Mouse (Mus musculus): ENCODE measurements around the gene Pdzd2.

DNA sequence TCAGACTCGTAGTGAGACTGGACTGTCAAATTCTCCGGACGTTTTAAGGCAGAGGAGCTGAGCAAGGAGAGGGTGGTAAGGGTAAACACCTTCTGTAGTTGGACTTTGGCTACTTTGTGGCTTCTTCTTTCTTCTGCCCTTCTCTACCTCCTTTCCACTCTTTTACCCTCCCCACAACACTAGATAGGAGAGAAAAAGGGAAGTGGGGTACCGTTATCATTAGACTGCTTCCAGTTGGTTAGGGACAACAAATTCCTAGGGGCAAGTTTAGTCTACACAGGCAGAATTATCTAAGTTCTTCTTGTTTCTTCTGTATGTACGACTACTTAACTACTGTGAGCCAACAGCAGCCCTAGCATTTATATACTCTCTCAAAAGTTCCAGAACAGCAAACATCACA, 334.1 kb downstream of the Pdzd2 start:
- TF ChIP-seq CTCF (IDR thresholded peaks at IDR 0.05; ENCODE audit: low read depth) (no peak), EP300 (IDR thresholded peaks at IDR 0.05; ENCODE audit: low read depth) (no peak)
